In the genomic region with DNA sequence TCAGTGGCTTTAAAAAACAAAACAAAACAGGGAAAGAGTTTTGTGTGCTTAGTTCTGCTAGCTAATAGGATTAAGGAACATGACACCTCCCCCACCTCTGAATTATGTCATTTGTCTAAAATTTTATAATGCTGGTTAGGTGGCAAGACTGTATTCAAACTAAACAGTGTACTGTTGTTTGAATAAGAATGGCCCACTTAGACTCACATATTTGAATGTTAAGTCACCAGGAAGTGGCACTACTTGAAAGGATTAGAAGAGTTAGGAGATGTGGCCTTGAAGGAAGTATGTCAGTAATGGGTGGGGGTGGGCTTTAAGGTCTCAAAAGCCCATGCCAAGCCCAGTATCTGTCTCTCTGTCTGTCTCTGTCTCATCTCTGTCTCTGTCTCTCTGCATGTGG, we compare ENCODE assay signal across 13 mouse cellular contexts.
"Had no signal": no experiment of that assay in that cellular context is flagged by ENCODE, and none has a peak within 500 bp of the region (broad histone marks: within the 10 kb centered on the region; RNA-seq: fewer than 3 reads in every experiment).

No protein-coding gene starts in this region.

- H3K27ac ChIP-seq: kidney, embryonic 15.5 days; left cerebral cortex, adult 2 months; limb, embryonic 12.5 days; liver, embryonic 13.5 days; lung, embryonic 15.5 days; neural tube, embryonic 15.5 days; stomach, postnatal 0 days had no signal

- H3K4me1 ChIP-seq: kidney, embryonic 15.5 days; limb, embryonic 12.5 days; liver, embryonic 13.5 days; lung, embryonic 15.5 days; neural tube, embryonic 15.5 days had no signal

- H3K9me3 ChIP-seq: kidney, embryonic 15.5 days; limb, embryonic 12.5 days; liver, embryonic 13.5 days; lung, embryonic 15.5 days; neural tube, embryonic 15.5 days had no signal

- DNase-seq: kidney, adult 2 months; kidney, postnatal 14 days; liver; liver, embryonic 13.5 days; liver, postnatal 0 days; lung, postnatal 36 days; thymus, postnatal 4 days had no signal

- H3K36me3 ChIP-seq: kidney, embryonic 15.5 days; limb, embryonic 12.5 days; liver, embryonic 13.5 days; lung, embryonic 15.5 days; neural tube, embryonic 15.5 days had no signal

- H3K9ac ChIP-seq: kidney, embryonic 15.5 days; limb, embryonic 12.5 days; liver, embryonic 13.5 days; liver, postnatal 0 days; lung, embryonic 15.5 days; neural tube, embryonic 15.5 days had no signal

- H3K4me3 ChIP-seq: kidney, embryonic 15.5 days; left cerebral cortex, adult 2 months; limb, embryonic 12.5 days; liver, embryonic 13.5 days; lung, embryonic 15.5 days; neural tube, embryonic 15.5 days had no signal

- ATAC-seq: liver, postnatal 0 days had no signal

- H3K4me2 ChIP-seq: kidney, embryonic 15.5 days; limb, embryonic 12.5 days; liver, embryonic 13.5 days; lung, embryonic 15.5 days; neural tube, embryonic 15.5 days had no signal

- H3K27me3 ChIP-seq: kidney, embryonic 15.5 days; limb, embryonic 12.5 days; liver, embryonic 13.5 days; lung, embryonic 15.5 days; neural tube, embryonic 15.5 days had no signal
